Mouse (Mus musculus): ENCODE measurements around the gene Enpp6. TPM values are rescaled to one million over a fixed set of nuclear protein-coding genes. Genes with fewer than 3 reads are reported as not detected.

Enpp6 gene
- polyA plus RNA-seq, 1 experiment from 2014 or later, result 0.13 TPM

DNA sequence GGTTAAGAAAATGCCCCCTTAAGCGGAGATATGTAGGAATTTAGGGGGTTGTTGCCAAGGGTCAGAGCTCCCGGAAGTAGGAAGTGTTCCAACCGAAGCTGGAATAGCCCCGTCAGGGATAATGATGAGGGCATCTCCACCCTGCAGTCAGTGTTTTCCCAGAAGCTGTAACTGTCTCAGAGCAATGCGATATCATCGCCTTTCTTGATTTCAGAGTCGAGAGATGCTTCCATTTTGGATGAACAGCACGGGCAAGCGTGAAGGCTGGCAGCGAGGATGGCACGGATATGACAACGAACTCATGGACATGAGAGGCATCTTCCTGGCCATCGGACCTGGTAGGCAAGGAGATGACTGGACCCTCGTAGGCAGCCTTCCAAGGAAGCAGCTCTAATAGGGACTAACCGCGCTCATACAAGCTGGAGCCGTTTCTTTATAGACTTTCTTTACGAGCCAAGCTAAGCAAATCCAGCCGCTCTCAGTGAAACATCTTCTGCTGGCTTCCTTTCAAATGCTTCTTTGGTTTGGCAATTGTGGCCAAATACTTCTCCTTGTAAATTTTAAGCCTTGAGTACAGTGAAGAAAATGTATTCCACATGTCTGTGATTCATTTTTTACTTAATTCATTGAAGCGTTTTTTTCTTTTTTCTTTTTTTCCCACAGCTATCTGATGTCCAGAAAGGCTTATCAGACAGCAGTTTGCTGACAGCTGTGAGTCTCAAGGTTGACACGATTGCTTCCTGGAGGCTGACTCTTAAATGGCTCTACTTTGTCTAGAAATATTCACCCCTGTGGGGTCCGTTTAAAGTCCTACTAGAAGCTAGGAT, 95.7 kb downstream of the Enpp6 start:
- no peaks in the 10 kb centered on the region for H3K36me3 ChIP-seq (ENCODE audit: poor library complexity, severe bottlenecking)
- H3K9me3 ChIP-seq (replicated peaks), result no peaks in the 10 kb centered on the region
- no peak overlapping the region for H3K9ac ChIP-seq
- no peak overlapping the region for H3K27ac ChIP-seq
- H3K4me3 ChIP-seq, result no peak overlapping the region
- H3K27me3 ChIP-seq, result no peaks in the 10 kb centered on the region
- 92% methylated on average over 22 of the region's 22 CpGs for WGBS
- no peaks in the 10 kb centered on the region for H3K4me1 ChIP-seq
- ATAC-seq, result no peak
- H3K4me2 ChIP-seq, result no peak overlapping the region

DNA sequence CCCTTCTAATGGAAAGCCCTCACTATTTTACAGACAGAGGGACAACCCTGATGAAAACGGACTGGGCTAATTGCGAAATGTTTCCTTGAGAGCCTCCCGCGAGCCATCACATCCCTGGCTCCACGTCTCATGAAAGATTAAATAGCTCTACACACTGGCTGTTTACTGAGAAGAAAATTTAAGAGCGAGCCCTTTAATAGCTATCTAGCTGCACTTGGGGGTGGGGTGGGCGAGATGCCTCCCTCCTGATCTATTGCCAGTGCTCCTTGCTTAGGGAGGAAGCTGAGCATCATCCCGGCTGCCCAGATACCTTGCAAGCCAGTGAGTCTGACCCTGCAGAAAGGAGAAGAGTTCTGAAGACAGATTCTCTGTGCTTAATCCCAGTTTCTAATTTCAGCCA, 103.3 kb downstream of the Enpp6 start:
- H3K4me1 ChIP-seq, result no peaks in the 10 kb centered on the region
- H3K27ac ChIP-seq, result no peak overlapping the region
- H3K4me3 ChIP-seq, result no peak overlapping the region
- H3K4me2 ChIP-seq, result no peak overlapping the region
- H3K27me3 ChIP-seq, result no peaks in the 10 kb centered on the region
- ATAC-seq, result no peak
- no peak overlapping the region for H3K9ac ChIP-seq
- no peaks in the 10 kb centered on the region for H3K9me3 ChIP-seq (replicated peaks)
- no peaks in the 10 kb centered on the region for H3K36me3 ChIP-seq (ENCODE audit: poor library complexity, severe bottlenecking)
- WGBS, result 73% methylated on average over 8 of the region's 8 CpGs

DNA sequence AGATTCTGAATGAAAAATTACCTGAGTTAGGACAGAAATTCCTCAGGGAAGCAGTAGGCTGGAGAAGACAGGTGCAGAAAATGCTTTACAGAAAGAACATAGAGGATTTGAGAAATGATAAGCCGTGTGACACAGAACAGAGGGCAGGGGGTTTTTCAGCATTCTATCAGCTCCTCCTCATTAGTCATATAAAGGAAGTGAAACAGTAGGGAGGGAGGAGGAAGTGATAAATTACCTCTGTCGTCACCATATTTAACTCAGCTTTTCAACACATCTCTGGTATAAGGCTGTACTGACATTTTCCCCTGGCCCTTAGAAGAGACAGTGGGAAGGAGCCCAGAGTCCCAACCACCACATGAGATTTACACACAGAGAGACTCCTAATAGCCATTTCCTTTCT, 118.9 kb downstream of the Enpp6 start:
- H3K4me2 ChIP-seq, result no peak overlapping the region
- 93% methylated on average over 2 of the region's 2 CpGs for WGBS
- H3K4me1 ChIP-seq, result no peaks in the 10 kb centered on the region
- H3K27me3 ChIP-seq, result no peaks in the 10 kb centered on the region
- H3K9ac ChIP-seq, result no peak overlapping the region
- H3K27ac ChIP-seq, result no peak overlapping the region
- ATAC-seq, result no peak
- no peaks in the 10 kb centered on the region for H3K36me3 ChIP-seq (ENCODE audit: poor library complexity, severe bottlenecking)
- no peak overlapping the region for H3K4me3 ChIP-seq
- H3K9me3 ChIP-seq (replicated peaks), result 0 out of 2 replicates have a peak, but pooled peaks cover 2% of the 10 kb centered on the region

DNA sequence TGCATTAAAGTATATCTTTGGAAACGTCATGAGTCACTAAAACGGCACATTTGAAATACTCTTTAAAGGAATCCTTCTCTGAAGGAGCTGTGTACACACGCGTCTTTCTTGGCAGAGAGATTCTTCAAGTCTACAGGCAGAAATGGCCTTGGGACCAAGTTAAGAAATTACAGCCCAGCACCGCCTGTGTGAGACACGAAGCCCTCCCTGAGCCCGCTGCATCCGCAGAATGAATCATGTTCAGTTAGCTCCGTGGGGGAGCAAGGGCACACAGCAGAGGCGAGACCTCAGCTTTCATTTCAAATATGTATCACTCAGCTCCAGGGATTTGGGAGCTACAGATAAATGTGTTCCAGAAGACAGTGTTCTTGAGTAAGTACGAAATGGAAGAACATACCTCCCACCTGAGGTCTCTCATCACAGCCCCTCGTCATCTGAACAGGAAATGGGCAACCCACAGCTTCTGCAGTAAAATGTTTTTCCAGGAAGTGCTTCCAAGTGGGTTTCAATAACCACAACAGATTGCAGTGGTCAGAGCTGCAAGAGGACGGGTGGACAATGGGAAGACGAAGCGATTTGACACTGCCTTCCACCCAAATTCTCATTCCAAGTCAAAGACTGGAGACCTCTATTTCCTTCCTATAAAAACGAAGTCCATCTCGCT, 127.6 kb downstream of the Enpp6 start:
- Histone ChIP-seq H3K4me1 (no peaks in the 10 kb centered on the region), H3K4me2 (no peak overlapping the region), H3K4me3 (no peak overlapping the region), H3K9ac (no peak overlapping the region), H3K9me3 (replicated peaks) (0 out of 2 replicates have a peak, but pooled peaks cover 7% of the 10 kb centered on the region), H3K36me3 (ENCODE audit: poor library complexity, severe bottlenecking) (no peaks in the 10 kb centered on the region), H3K27me3 (no peaks in the 10 kb centered on the region), H3K27ac (no peak overlapping the region)
- ATAC-seq, result no peak
- 89% methylated on average over 17 of the region's 17 CpGs for WGBS

DNA sequence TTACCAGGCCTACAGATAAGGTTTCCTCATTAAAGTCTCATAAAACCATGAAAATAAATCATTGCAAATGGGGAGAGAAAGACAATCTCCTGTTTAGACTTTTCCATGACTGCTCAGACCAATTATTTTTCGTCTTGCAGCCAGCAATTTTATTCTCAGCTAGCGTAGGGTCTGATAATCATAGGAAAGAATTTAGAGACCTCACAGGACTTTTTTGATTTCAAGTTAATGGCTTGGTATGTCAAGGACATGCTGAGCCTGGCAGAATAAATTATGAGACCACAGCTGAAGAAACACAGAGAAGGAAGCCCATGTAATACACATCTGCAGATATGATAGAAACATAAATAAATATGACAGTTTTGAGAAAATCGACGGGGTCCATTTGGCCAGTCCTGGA, 130.6 kb downstream of the Enpp6 start:
- H3K9me3 ChIP-seq (replicated peaks), result no peaks in the 10 kb centered on the region
- 86% methylated on average over 4 of the region's 4 CpGs for WGBS
- H3K27ac ChIP-seq, result no peak overlapping the region
- no peak overlapping the region for H3K4me2 ChIP-seq
- ATAC-seq, result no peak
- H3K27me3 ChIP-seq, result no peaks in the 10 kb centered on the region
- no peak overlapping the region for H3K9ac ChIP-seq
- H3K4me3 ChIP-seq, result no peak overlapping the region
- H3K4me1 ChIP-seq, result no peaks in the 10 kb centered on the region
- no peaks in the 10 kb centered on the region for H3K36me3 ChIP-seq (ENCODE audit: poor library complexity, severe bottlenecking)

DNA sequence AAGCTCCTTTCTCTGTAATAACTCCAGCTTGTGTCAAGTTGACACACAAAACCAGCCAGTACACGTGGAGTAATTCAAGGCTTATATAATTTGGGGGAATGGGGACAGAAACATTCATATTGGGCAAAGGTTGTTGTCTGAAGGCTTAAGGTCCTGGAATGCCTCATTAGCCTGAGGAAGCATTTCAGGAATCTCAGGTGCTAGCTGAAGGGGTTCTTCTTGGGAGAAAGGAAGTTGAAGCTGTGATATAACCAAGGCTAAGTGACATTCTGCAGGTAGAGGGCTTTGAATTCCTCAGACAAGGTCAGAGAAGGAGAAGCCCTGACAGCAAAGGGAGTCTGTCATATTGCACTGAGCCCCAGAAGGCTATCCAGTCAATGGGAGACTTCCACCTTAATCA, 133.2 kb downstream of the Enpp6 start:
- Histone ChIP-seq H3K4me2 (no peak overlapping the region), H3K4me3 (no peak overlapping the region), H3K4me1 (no peaks in the 10 kb centered on the region), H3K27ac (no peak overlapping the region), H3K9me3 (replicated peaks) (no peaks in the 10 kb centered on the region), H3K36me3 (ENCODE audit: poor library complexity, severe bottlenecking) (no peaks in the 10 kb centered on the region), H3K27me3 (no peaks in the 10 kb centered on the region), H3K9ac (no peak overlapping the region)
- 83% methylated on average over 1 of the region's 1 CpGs for WGBS
- ATAC-seq, result no peak

DNA sequence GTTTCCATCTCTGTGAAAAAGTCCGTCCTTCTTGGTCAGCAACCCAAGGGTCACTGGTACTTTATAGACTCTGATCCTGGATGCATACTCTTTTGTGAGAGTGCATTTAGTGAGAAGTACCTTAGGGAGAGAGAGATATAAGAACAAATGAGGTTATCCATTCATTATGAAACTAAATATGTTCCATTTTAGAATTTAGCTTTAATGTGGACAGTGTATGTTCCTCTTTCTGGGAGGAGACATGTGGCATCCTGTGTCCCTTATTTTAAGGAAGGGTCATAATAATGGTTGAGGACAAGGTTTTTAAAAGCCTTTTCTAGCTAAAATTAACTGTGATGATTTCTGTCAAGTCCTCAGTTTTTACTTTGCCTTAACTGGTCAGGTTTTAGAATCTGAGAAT, 142.2 kb downstream of the Enpp6 start:
- H3K4me3 ChIP-seq, result no peak overlapping the region
- no peak overlapping the region for H3K4me2 ChIP-seq
- 93% methylated on average over 1 of the region's 1 CpGs for WGBS
- H3K9ac ChIP-seq, result no peak overlapping the region
- no peaks in the 10 kb centered on the region for H3K4me1 ChIP-seq
- ATAC-seq, result no peak
- H3K27me3 ChIP-seq, result no peaks in the 10 kb centered on the region
- H3K36me3 ChIP-seq (ENCODE audit: poor library complexity, severe bottlenecking), result no peaks in the 10 kb centered on the region
- no peaks in the 10 kb centered on the region for H3K9me3 ChIP-seq (replicated peaks)
- no peak overlapping the region for H3K27ac ChIP-seq

DNA sequence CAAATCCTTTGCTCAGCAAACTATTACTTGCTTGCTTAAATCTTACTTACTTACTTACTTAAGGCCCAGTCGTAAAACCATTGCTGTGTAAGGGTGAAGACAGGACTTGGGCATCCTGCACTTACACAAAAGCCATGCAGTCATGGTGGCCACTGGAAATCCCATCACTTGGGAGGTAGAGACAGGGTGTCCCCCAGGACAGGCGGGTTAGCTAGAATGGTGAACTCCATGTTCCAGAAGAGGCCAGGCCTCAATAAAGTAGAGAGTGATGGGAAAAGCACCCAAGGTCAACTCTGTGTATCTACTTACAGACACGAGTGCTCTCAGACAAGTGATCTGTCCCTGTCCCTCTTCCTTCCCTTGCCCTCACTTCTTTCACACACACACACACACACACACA, 146.7 kb downstream of the Enpp6 start:
- 90% methylated on average over 3 of the region's 3 CpGs for WGBS
- H3K9me3 ChIP-seq (replicated peaks), result no peaks in the 10 kb centered on the region

DNA sequence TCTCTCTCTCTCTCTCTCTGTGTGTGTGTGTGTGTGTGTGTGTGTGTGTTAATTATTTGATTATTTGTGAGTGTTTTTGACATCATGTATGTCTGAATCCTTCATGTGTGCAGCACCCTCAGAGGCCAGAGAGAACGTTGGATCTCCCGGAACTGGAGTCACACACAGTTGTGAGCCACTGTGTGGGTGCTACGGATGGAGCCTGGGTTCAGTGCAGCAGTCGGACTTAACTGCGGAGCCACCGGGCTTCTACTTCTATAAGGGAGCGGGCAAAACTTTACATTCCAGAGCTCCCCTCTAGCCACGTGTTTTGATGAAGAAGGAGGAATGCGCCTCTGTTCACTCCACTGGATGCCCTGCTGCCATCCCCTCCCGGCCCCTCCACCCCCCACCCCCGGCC, 148.0 kb downstream of the Enpp6 start:
- H3K4me1 ChIP-seq, result no peaks in the 10 kb centered on the region; the same call in 1 of the 2 replicates
- H3K9ac ChIP-seq, result no peak overlapping the region
- no peak overlapping the region for H3K4me3 ChIP-seq
- no peak for ATAC-seq
- no peaks in the 10 kb centered on the region for H3K27me3 ChIP-seq
- 48% methylated on average over 11 of the region's 11 CpGs for WGBS
- no peak overlapping the region for H3K4me2 ChIP-seq
- no peaks in the 10 kb centered on the region for H3K36me3 ChIP-seq (ENCODE audit: poor library complexity, severe bottlenecking)
- no peaks in the 10 kb centered on the region for H3K9me3 ChIP-seq (replicated peaks)
- no peak overlapping the region for H3K27ac ChIP-seq

More for the DNA sequence above, 146.7 kb downstream of the Enpp6 start:
- no peaks in the 10 kb centered on the region for H3K36me3 ChIP-seq (ENCODE audit: poor library complexity, severe bottlenecking)
- H3K4me3 ChIP-seq, result no peak overlapping the region
- H3K4me1 ChIP-seq, result no peaks in the 10 kb centered on the region; the same call in 1 of the 2 replicates
- no peak overlapping the region for H3K4me2 ChIP-seq
- no peak overlapping the region for H3K9ac ChIP-seq
- ATAC-seq, result no peak
- no peak overlapping the region for H3K27ac ChIP-seq
- H3K27me3 ChIP-seq, result no peaks in the 10 kb centered on the region

DNA sequence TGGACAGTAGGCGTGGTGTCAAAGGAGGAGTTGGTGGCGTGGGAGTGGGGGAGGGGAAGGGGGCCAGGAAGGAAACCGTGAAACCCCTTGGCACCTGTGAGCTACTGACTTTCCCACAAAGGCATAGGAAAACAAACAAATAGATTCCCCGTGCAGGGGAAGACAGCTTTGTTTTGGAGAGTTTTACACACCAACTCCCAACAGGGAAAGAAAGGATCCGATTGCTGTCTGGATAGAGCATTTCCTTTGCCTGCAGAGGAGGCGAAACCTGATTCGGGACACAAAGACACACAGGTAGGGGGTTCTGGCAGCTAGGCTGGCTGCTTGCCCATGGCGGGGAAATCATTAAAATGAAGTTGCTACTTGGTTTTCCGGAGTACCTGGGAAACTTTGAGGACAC, 148.9 kb downstream of the Enpp6 start:
- no peak for ATAC-seq
- no peak overlapping the region for H3K4me3 ChIP-seq
- no peaks in the 10 kb centered on the region for H3K27me3 ChIP-seq
- no peaks in the 10 kb centered on the region for H3K36me3 ChIP-seq (ENCODE audit: poor library complexity, severe bottlenecking)
- H3K4me2 ChIP-seq, result peak overlapping the region; percentile 25
- WGBS, result 20% methylated on average over 9 of the region's 9 CpGs
- no peak overlapping the region for H3K27ac ChIP-seq
- no peaks in the 10 kb centered on the region for H3K9me3 ChIP-seq (replicated peaks)
- H3K9ac ChIP-seq, result no peak overlapping the region
- no peaks in the 10 kb centered on the region; the same call in 1 of the 2 replicates for H3K4me1 ChIP-seq

DNA sequence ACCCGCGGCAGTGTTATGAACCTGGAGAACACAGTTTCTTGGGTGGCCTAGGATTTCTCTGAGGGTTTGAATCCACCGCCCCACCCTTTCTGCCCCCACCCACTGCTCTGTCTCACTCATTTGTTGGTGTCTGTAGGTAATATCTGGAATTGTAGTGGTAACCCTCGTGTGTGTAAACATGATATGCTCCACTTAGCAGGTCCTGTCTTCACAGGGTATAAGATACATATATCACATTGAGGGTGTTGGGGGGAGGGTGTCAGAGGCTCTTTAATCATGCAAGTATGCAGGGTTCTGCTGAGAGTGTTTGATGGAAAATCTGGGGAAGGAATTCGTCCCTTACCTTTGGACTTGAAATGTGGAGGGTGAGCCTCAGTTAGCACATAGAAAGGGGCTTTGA, 149.4 kb downstream of the Enpp6 start:
- no peak for ATAC-seq

DNA sequence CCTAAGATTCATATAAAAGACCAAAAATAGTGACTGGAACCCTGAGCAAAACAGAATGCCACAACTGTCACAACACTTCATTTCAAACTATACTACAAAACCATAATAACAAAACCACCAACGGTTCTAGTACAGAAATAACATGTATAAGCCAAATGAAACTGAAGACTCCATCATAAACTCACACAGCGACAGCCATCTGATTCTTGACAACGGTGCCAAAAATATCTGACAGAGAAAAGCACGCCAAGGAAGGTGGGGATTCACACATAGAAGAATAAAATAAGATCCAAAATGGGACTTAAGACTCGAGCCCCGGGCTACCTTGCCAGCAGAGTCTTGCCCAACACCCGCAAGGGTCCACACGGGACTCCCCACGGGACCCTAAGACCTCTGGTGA, 158.6 kb downstream of the Enpp6 start:
- H3K27me3 ChIP-seq, result no peaks in the 10 kb centered on the region
- H3K4me3 ChIP-seq, result no peak overlapping the region
- ATAC-seq, result no peak
- no peak overlapping the region for H3K4me2 ChIP-seq
- H3K27ac ChIP-seq, result no peak overlapping the region
- 0 out of 2 replicates have a peak, but pooled peaks cover 3% of the 10 kb centered on the region for H3K9me3 ChIP-seq (replicated peaks)
- H3K36me3 ChIP-seq (ENCODE audit: poor library complexity, severe bottlenecking), result peaks cover 4% of the 10 kb centered on the region; the same call in 1 of the 2 replicates
- WGBS, result 95% methylated on average over 9 of the region's 9 CpGs
- H3K4me1 ChIP-seq, result no peaks in the 10 kb centered on the region
- H3K9ac ChIP-seq, result no peak overlapping the region

More for the DNA sequence above, 149.4 kb downstream of the Enpp6 start:
- H3K27ac ChIP-seq, result no peak overlapping the region
- no peaks in the 10 kb centered on the region for H3K36me3 ChIP-seq (ENCODE audit: poor library complexity, severe bottlenecking)
- no peaks in the 10 kb centered on the region for H3K9me3 ChIP-seq (replicated peaks)
- no peaks in the 10 kb centered on the region; the same call in 1 of the 2 replicates for H3K4me1 ChIP-seq
- H3K4me2 ChIP-seq, result no peak overlapping the region
- H3K9ac ChIP-seq, result no peak overlapping the region
- H3K27me3 ChIP-seq, result no peaks in the 10 kb centered on the region
- 42% methylated on average over 5 of the region's 5 CpGs for WGBS
- no peak overlapping the region for H3K4me3 ChIP-seq

Measured in forebrain, embryonic 13.5 days (tissue).